Mouse (Mus musculus) spleen, postnatal 4 days (tissue): ENCODE data around the gene Rtn4rl1.

ENCODE experiments used
- DNase-seq, 2 experiments: peaks; one replicate each; pipeline ENCODE4 v3.0.0; 2022; ENCODE audit warnings: low spot score in 2 of 2

Rtn4rl1 gene

GRCm38 (mm10) chr11:75212876-75213275, 19.3 kb downstream of the Rtn4rl1 start:
- no peak for DNase-seq

GRCm38 (mm10) chr11:75213372-75214080, 19.9 kb downstream of the Rtn4rl1 start:
- no peak for DNase-seq

DNA sequence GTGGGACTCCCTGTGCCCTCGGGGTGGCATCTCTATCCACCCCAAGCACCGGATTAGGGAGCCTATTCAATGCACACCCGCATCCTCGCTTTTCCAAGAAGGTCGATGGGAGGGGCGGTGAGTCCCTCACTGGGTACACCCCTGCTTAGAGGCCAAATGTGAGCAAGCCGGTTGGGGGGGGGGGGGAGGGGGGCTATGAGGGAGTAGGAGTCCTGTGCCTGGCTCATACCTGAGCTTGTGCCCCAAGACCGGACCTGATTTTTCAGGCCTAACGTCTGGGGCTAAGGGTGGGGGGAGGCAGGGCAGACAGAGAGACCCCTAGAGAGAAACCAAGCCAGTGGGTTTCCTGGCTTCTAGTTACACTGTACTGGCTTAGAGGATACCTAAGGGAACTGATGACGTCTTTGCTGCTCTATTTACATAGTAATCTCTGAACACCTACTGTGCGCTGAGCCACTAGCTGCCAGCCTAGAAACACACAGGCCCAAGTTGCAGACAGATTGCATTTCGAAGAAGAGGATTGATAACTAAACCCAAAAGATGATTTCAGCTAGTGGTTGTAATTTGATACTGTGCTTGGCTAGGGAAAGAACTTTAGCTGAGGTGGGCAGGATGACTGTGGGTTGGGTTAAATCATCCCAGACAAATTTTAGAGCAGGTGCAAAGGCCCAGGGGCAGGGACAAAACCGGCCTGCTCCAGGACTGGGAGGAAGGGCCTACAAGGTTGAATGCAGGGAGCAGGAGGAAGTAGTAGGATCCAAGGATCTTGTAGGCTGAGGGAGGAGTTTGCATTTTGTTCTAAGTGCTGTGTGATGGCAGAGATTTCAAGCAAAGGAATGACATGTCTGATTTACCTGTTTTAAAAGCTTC, 20.7 kb downstream of the Rtn4rl1 start:
- no peak for DNase-seq

GRCm38 (mm10) chr11:75220115-75220514, 26.5 kb downstream of the Rtn4rl1 start:
- DNase-seq = no peak

GRCm38 (mm10) chr11:75220517-75221145, 27.0 kb downstream of the Rtn4rl1 start:
- DNase-seq = no peak

DNA sequence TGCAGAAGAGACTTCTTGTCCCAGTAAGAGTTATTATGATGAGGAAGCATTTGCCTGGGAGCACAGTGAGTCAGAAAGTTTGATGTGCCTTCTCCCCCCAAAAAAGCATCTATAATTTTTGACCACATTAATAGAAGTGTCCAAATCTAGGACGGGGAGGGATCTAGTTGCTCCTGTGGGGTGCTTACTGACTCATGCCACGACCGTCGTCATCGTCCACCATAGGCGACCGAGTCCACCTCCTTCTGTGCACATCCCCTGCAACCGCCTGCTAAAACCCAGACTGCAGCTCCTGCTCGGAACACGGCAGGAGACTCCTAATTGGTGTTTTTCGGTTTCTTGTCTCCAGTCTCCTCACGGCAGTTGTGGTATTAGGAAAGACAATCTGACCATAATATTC, 30.5 kb downstream of the Rtn4rl1 start:
- DNase-seq = no peak

GRCm38 (mm10) chr11:75224835-75225234, 31.3 kb downstream of the Rtn4rl1 start:
- no peak for DNase-seq

DNA sequence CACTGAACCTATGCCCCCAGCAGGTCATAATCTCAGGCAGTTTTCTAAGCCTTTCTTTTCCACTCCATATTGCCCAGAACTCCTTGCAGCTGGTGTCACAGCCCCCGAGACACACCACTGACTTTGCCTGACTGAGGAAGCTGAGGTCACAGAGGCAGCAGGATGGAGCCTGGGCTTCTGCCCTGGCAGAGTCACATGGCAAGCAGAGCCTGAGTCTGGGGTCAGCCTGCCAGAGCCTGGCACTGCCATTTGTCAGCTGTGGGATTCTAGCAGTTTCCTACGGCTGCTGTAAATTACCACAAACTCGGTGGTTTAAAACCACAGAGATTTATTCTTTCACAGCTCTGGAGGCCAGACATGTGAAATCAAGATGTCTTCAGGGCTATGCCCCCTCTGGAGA, 34.0 kb downstream of the Rtn4rl1 start:
- no peak for DNase-seq

DNA sequence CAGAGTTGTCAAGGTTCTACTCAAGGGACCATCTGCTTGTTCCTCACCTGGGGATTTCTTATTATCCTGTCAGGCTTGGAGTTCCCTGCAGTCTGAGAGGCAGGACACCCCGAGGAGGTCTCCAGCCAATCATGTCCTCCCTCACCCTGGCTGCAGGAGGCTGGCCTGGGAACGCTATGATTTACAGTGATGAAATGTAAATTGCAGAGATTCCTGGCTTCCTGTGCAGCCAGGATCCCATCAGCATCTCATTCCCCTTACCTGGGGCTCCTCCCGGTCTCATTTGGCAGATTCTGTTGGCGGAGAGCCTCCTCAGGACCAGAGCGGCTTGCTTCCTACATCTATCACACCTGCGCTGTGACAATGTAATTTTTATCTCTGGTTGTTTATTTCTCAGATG, 35.7 kb downstream of the Rtn4rl1 start:
- DNase-seq = no peak

- DNase-seq = no peak
Measured at GRCm38 (mm10) chr11:75230272-75230760, 36.7 kb downstream of the Rtn4rl1 start.

GRCm38 (mm10) chr11:75231756-75232155, 38.2 kb downstream of the Rtn4rl1 start:
- peak; percentile 56 to 83 for DNase-seq

DNA sequence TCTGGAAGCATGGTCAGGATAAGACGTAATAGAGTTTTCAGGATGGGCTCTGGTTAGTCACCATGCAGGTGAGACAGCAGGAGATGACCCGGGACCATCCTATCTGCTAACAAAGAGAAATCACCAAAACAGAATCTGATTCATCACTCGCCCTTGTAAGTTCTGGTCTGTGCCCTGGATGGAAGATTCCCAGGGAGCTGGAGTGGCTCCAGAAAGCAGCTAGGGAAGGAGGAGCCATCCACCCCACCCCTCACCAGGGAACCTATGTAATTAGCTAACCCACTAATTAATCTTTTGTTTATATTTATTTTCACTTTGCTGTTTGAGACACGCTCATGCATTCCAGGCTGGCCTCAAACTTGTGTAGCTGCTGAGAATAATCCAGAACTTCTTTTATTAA, 38.9 kb downstream of the Rtn4rl1 start:
- DNase-seq = no peak

DNA sequence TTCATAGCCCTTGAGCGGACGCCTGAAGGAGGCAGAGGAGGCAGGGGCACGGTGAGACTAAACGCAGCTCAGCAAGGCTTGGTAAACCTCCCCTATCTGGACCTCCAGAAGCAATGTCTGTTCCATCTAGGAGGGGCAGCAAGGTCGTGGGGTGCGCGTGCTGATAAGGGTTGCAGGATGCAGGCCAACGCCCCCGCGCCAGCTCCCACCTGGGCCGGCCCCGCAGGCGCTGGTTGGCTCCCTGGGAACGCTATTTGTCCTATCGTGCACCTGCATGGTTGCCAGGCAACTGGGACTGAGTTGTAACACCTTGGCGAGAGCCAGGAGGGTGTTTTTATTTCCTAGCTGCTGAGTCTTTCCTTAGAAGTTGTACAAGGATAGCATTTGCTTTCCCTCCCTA, 41.2 kb downstream of the Rtn4rl1 start:
- peak; percentile 57 to 74 for DNase-seq

GRCm38 (mm10) chr11:75240158-75240934, 46.8 kb downstream of the Rtn4rl1 start:
- peak in 1 of 2 experiments; percentile 32 for DNase-seq

GRCm38 (mm10) chr11:75242710-75243255, 49.2 kb downstream of the Rtn4rl1 start:
- DNase-seq = no peak

GRCm38 (mm10) chr11:75244368-75245275, 51.0 kb downstream of the Rtn4rl1 start:
- DNase-seq = no peak

GRCm38 (mm10) chr11:75245372-75246330, 52.1 kb downstream of the Rtn4rl1 start:
- DNase-seq = no peak

DNA sequence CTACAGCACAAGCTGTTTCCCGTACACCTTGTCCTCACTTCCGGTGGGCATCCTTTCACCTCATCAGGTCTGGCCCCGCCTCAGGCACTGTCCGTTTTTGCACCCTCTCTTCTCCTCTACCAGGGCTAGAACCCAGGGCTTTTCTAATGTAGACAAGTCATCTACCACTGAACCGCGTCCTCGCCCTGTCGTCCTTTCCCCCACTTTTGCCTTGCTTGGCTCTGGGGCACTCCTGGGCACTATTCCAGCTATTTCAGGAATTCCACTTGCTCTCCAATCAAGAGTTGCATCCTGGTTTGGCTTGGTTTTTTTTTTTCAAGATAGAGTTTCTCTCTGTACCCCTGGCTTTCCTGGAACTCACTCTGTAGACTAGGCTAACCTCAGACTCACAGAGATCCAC, 53.0 kb downstream of the Rtn4rl1 start:
- no peak for DNase-seq

GRCm38 (mm10) chr11:75247137-75247730, 53.7 kb downstream of the Rtn4rl1 start:
- DNase-seq = no peak
